Mouse (Mus musculus) left cerebral cortex, postnatal 4 days (tissue): ENCODE measurements at regions not wholly inside any gene's neighbourhood (a gene's known extent, or its start where the extent isn't known, plus 50 kb on each side); places are given as distances from the start of the nearest gene placed in this dataset.
A peak's percentile ranks its signal among the peaks of the same experiment; 100 is the strongest.

Source experiments
- DNase-seq: peaks from one replicate; pipeline ENCODE4 v3.0.0-alpha.2; 2022
- intact Hi-C: fragments of 180-260 bp; cut with DNase I; formaldehyde crosslinking; loops from one replicate; pipeline ENCODE4 v1.15.1; 2025

- peak; percentile 24 for DNase-seq
These were observed 589.3 kb downstream of the Kcnj3 start for GRCm38 (mm10) chr2:56025059-56025458.

GRCm38 (mm10) chr2:56028958-56029357 is 593.2 kb downstream of the Kcnj3 start:
- intact Hi-C loops, result loop anchor here (10.0 kb wide), 2 partner anchors 104 to 734 kb away; no protein-coding TSS in a partner anchor

More at GRCm38 (mm10) chr2:56025059-56025458, 589.3 kb downstream of the Kcnj3 start:
- intact Hi-C loops, result loop anchor here (10.0 kb wide), 2 partner anchors 100 to 730 kb away; no protein-coding TSS in a partner anchor

More at GRCm38 (mm10) chr2:56028958-56029357, 593.2 kb downstream of the Kcnj3 start:
- DNase-seq, result no peak
